Mouse (Mus musculus): ENCODE results near the gene Dmxl2. TPM values are rescaled to one million over a fixed set of nuclear protein-coding genes. Genes with fewer than 3 reads are reported as not detected.

Gene Dmxl2
- polyA plus RNA-seq, 1 experiment from 2014 or later = 2.0 TPM

DNA sequence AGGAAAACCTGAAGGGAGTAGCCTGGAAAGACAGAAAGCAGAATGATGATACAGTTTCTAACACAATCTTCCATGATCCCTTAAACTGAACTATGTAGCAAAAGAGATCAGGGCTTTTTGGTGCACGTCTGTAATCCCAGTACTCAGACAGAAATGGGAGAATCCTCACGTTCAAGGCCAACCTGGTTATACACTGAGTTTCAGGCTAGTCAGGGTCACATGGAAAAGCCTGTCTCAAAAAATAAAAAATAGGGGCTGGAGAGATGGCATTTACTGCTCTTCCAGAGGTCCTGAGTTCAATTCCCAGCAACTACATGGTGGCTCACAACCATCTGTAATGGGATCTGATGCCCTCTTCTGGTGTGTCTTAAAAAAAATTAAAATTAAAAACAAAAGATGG lies 11.0 kb downstream of the Dmxl2 start:
- Histone ChIP-seq H3K4me2 (no peak overlapping the region), H3K9me3 (replicated peaks) (no peaks in the 10 kb centered on the region), H3K36me3 (no peaks in the 10 kb centered on the region), H3K9ac (no peak overlapping the region), H3K4me3 (no peak overlapping the region), H3K4me1 (peaks cover 8% of the 10 kb centered on the region; the same call in 1 of the 2 replicates), H3K27me3 (replicated peaks) (no peaks in the 10 kb centered on the region), H3K27ac (no peak overlapping the region)
- 77% methylated on average over 2 of the region's 2 CpGs for WGBS (ENCODE audit: insufficient replicate concordance)
- ATAC-seq = no peak

DNA sequence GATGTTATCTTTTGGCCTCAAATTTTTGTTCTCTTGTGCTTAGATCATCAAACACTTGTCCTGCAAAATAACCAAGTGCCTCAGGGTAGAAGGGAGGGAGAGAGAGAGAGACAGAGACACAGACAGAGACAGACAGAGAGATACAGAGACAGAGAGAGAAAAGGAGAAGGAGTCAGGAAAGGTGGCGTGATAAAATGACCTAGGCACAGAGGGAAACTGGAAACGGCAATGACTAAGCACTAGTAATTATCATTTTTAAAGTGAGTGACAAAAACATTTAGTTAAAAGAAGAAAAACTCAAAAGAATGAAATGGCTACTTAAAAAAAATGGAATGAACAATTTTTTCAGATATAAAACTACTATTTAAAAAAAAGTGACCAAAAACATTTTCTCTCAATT lies 11.8 kb downstream of the Dmxl2 start:
- peaks cover 15% of the 10 kb centered on the region for H3K4me1 ChIP-seq
- no peak overlapping the region for H3K4me3 ChIP-seq
- H3K9ac ChIP-seq = no peak overlapping the region
- H3K4me2 ChIP-seq = no peak overlapping the region
- H3K27ac ChIP-seq = no peak overlapping the region
- no peaks in the 10 kb centered on the region for H3K27me3 ChIP-seq (replicated peaks)
- WGBS (ENCODE audit: insufficient replicate concordance) = 35% methylated on average over 2 of the region's 2 CpGs
- H3K9me3 ChIP-seq (replicated peaks) = no peaks in the 10 kb centered on the region
- no peak for ATAC-seq
- H3K36me3 ChIP-seq = no peaks in the 10 kb centered on the region

DNA sequence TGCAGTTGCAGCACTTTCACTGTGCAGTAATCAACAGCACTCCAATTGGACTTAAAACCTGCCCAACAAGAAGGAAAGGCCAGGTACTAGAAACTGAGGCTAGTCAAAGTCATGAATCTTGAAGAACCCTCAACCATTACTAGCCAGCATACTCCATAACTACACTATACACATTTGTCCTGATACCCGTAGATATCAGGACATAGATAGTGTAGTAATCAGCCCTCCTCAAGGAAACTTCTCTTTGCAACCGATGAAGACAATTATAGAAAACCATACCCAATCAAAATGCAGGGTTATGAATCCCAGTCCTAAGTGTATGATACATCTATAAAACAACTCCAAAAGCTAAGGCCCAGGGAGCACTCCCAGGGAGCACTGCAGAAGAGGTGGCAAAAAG lies 16.5 kb downstream of the Dmxl2 start:
- no peak for ATAC-seq
- H3K9me3 ChIP-seq (replicated peaks) = no peaks in the 10 kb centered on the region
- no peak overlapping the region for H3K9ac ChIP-seq
- H3K4me2 ChIP-seq = no peak overlapping the region
- H3K27ac ChIP-seq = no peak overlapping the region
- H3K36me3 ChIP-seq = no peaks in the 10 kb centered on the region
- peaks cover 41% of the 10 kb centered on the region for H3K4me1 ChIP-seq
- no peak overlapping the region for H3K4me3 ChIP-seq
- 38% methylated on average over 2 of the region's 2 CpGs for WGBS (ENCODE audit: insufficient replicate concordance)
- H3K27me3 ChIP-seq (replicated peaks) = no peaks in the 10 kb centered on the region

DNA sequence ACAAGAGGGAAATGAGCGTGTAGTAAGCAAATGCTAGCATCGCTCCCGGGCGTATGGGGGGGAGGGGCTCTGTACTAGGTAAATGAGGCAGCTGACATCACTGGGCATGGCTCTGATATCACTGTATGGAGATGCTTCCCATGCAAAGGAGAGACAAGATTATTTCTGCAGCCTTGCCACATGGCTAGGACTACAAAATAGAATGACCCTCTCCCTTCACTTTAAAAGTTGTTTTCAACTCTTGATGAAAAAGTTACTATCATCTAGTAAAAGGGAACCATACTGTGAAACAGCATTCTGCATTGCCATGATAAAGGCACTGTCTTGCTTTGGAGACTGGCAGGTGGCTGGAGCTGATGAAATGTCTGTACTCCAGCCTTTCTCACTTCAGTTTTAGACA lies 18.2 kb downstream of the Dmxl2 start:
- H3K9ac ChIP-seq = no peak overlapping the region
- no peak overlapping the region for H3K4me3 ChIP-seq
- H3K27me3 ChIP-seq (replicated peaks) = no peaks in the 10 kb centered on the region
- ATAC-seq = peak; percentile 86
- H3K4me2 ChIP-seq = peak overlapping the region; percentile 31
- no peaks in the 10 kb centered on the region for H3K36me3 ChIP-seq
- peaks cover 38% of the 10 kb centered on the region for H3K4me1 ChIP-seq
- 19% methylated on average over 4 of the region's 4 CpGs for WGBS (ENCODE audit: insufficient replicate concordance)
- no peaks in the 10 kb centered on the region for H3K9me3 ChIP-seq (replicated peaks)
- peak overlapping the region; percentile 54 for H3K27ac ChIP-seq

DNA sequence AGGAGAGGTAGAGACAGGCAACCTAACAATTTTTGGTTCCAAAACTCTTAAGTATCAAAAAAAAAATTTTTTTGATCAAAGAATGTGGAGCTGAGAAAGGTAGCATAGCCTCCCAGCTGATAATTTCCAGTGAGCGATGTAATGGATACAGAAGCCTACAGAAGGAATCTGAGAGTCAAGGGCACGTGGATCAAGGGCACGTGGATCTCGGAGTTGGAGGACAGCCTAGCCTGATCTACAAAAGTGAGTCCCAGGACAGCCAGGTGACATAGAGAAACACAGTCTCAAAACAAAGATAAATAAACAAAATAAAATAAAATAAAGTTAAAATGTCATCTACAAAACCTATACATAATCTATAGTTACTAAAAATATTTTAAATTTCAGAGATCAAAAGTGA lies 18.7 kb downstream of the Dmxl2 start:
- peak overlapping the region; percentile 31 for H3K4me2 ChIP-seq
- H3K9me3 ChIP-seq (replicated peaks) = no peaks in the 10 kb centered on the region
- peak overlapping the region; percentile 69 for H3K27ac ChIP-seq
- no peak for ATAC-seq
- no peak overlapping the region for H3K4me3 ChIP-seq
- no peaks in the 10 kb centered on the region for H3K36me3 ChIP-seq
- peaks cover 40% of the 10 kb centered on the region for H3K4me1 ChIP-seq
- H3K9ac ChIP-seq = no peak overlapping the region
- WGBS (ENCODE audit: insufficient replicate concordance) = 75% methylated on average over 4 of the region's 4 CpGs
- no peaks in the 10 kb centered on the region for H3K27me3 ChIP-seq (replicated peaks)

- Histone ChIP-seq H3K27ac (no peak overlapping the region), H3K4me1 (peaks cover 37% of the 10 kb centered on the region), H3K9me3 (replicated peaks) (no peaks in the 10 kb centered on the region), H3K4me2 (no peak overlapping the region), H3K4me3 (no peak overlapping the region), H3K27me3 (replicated peaks) (no peaks in the 10 kb centered on the region), H3K9ac (no peak overlapping the region), H3K36me3 (no peaks in the 10 kb centered on the region)
- WGBS (ENCODE audit: insufficient replicate concordance) = 88% methylated on average over 1 of the region's 1 CpGs
- no peak for ATAC-seq
These were observed 22.4 kb downstream of the Dmxl2 start for GRCm38 (mm10) chr9:54479054-54479453.

DNA sequence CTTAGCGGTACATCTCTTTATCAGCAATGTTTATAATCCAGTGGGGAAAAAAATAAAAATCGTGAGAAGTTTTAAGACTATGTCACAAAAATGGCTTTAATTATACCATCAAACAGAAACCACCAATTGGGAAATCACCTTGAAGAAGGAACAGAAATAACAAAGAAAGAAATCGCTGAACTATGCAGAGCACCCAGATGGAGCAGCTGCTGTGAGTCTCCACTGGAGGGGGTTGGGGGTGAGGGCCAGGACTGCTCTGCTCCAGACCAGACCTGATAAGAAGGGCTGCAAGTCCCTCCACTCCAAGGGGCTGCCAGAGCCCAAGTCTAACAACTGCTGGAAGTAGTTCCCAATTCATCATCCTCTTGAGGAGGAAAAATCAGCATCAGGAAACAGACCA lies 23.3 kb downstream of the Dmxl2 start:
- Histone ChIP-seq H3K27ac (no peak overlapping the region), H3K4me1 (peaks cover 29% of the 10 kb centered on the region), H3K4me3 (no peak overlapping the region), H3K36me3 (no peaks in the 10 kb centered on the region), H3K4me2 (no peak overlapping the region), H3K9ac (no peak overlapping the region), H3K9me3 (replicated peaks) (no peaks in the 10 kb centered on the region), H3K27me3 (replicated peaks) (no peaks in the 10 kb centered on the region)
- 55% methylated on average over 3 of the region's 3 CpGs for WGBS (ENCODE audit: insufficient replicate concordance)
- no peak for ATAC-seq

DNA sequence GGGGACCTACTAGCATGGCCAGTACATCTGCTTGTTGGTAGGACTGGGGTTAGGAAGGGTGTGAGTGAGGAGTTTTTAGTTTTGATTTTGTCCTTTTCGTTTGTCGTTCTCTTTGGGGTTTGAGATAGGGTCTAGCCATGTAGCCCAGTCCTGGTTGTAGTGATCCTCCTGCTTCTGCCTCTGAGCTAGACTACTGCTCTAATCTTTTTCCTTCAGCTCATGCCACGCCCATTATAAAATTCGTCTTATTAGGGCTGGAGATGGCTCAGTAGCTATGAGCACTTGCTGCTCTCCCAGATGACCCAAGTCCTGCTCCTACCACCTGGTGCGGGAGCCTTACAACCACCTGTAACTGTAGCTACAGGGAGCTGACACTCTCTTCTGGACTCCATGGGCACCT lies 26.9 kb downstream of the Dmxl2 start:
- no peaks in the 10 kb centered on the region for H3K27me3 ChIP-seq (replicated peaks)
- WGBS (ENCODE audit: insufficient replicate concordance) = 43% methylated on average over 5 of the region's 5 CpGs
- no peak overlapping the region for H3K4me2 ChIP-seq
- no peaks in the 10 kb centered on the region for H3K36me3 ChIP-seq
- peaks cover 13% of the 10 kb centered on the region for H3K4me1 ChIP-seq
- no peak overlapping the region for H3K27ac ChIP-seq
- no peaks in the 10 kb centered on the region for H3K9me3 ChIP-seq (replicated peaks)
- no peak overlapping the region for H3K4me3 ChIP-seq
- no peak overlapping the region for H3K9ac ChIP-seq
- peak; percentile 81 for ATAC-seq

GRCm38 (mm10) chr9:54474031-54474430 lies 27.4 kb downstream of the Dmxl2 start:
- H3K27ac ChIP-seq = no peak overlapping the region
- H3K4me3 ChIP-seq = no peak overlapping the region
- ATAC-seq = no peak
- no peaks in the 10 kb centered on the region for H3K36me3 ChIP-seq
- H3K9me3 ChIP-seq (replicated peaks) = no peaks in the 10 kb centered on the region
- peaks cover 13% of the 10 kb centered on the region for H3K4me1 ChIP-seq
- WGBS (ENCODE audit: insufficient replicate concordance) = 70% methylated on average over 4 of the region's 4 CpGs
- no peak overlapping the region for H3K4me2 ChIP-seq
- H3K9ac ChIP-seq = no peak overlapping the region
- H3K27me3 ChIP-seq (replicated peaks) = no peaks in the 10 kb centered on the region

- Histone ChIP-seq H3K9ac (no peak overlapping the region), H3K4me3 (no peak overlapping the region), H3K4me1 (peaks cover 9% of the 10 kb centered on the region), H3K4me2 (no peak overlapping the region), H3K27ac (no peak overlapping the region), H3K27me3 (replicated peaks) (no peaks in the 10 kb centered on the region), H3K9me3 (replicated peaks) (no peaks in the 10 kb centered on the region), H3K36me3 (no peaks in the 10 kb centered on the region)
- ATAC-seq = no peak
- WGBS (ENCODE audit: insufficient replicate concordance) = 23% methylated on average over 3 of the region's 3 CpGs
These were observed 28.6 kb downstream of the Dmxl2 start for GRCm38 (mm10) chr9:54472784-54473183.

- Histone ChIP-seq H3K4me2 (no peak overlapping the region), H3K36me3 (no peaks in the 10 kb centered on the region), H3K4me3 (no peak overlapping the region), H3K4me1 (peaks cover 4% of the 10 kb centered on the region), H3K9ac (no peak overlapping the region), H3K27me3 (replicated peaks) (no peaks in the 10 kb centered on the region), H3K9me3 (replicated peaks) (no peaks in the 10 kb centered on the region), H3K27ac (no peak overlapping the region)
- WGBS (ENCODE audit: insufficient replicate concordance) = 67% methylated on average over 2 of the region's 2 CpGs
- ATAC-seq = no peak
These were observed 32.1 kb downstream of the Dmxl2 start for GRCm38 (mm10) chr9:54469339-54469738.

GRCm38 (mm10) chr9:54467433-54467933 lies 33.9 kb downstream of the Dmxl2 start:
- Histone ChIP-seq H3K9ac (no peak overlapping the region), H3K27me3 (replicated peaks) (no peaks in the 10 kb centered on the region), H3K36me3 (no peaks in the 10 kb centered on the region), H3K27ac (0 out of 2 replicates have a peak overlapping the region, but pooled peaks have one; percentile 24), H3K4me3 (no peak overlapping the region), H3K4me1 (no peaks in the 10 kb centered on the region), H3K4me2 (no peak overlapping the region), H3K9me3 (replicated peaks) (no peaks in the 10 kb centered on the region)
- WGBS (ENCODE audit: insufficient replicate concordance) = 46% methylated on average over 1 of the region's 1 CpGs
- no peak for ATAC-seq

GRCm38 (mm10) chr9:54463483-54464054 lies 37.9 kb downstream of the Dmxl2 start:
- H3K9me3 ChIP-seq (replicated peaks) = no peaks in the 10 kb centered on the region
- no peaks in the 10 kb centered on the region for H3K4me1 ChIP-seq
- no peaks in the 10 kb centered on the region for H3K27me3 ChIP-seq (replicated peaks)
- no peak for ATAC-seq
- H3K4me2 ChIP-seq = no peak overlapping the region
- H3K9ac ChIP-seq = no peak overlapping the region
- no peaks in the 10 kb centered on the region for H3K36me3 ChIP-seq
- H3K27ac ChIP-seq = no peak overlapping the region
- WGBS (ENCODE audit: insufficient replicate concordance) = 63% methylated on average over 4 of the region's 4 CpGs
- no peak overlapping the region for H3K4me3 ChIP-seq

Data from liver, embryonic 12.5 days (tissue).